Mouse (Mus musculus) cerebellum, adult 2 months (tissue): ENCODE results near the gene Phlpp1. TPM values are rescaled to one million over a fixed set of nuclear protein-coding genes. Genes with fewer than 3 reads are reported as not detected.
A peak's percentile ranks its signal among the peaks of the same experiment; 100 is the strongest.

ENCODE experiments used
- DNase-seq, 2 experiments: peaks; one replicate each; pipeline ENCODE4 v3.0.0; 2021
- H3K27ac ChIP-seq: fragments of 200-500 bp; 2 replicates; pipeline ENCODE4 v1.5.1; 2012; ENCODE audit warnings: low read length, control low read depth, inconsistent platforms; ENCODE audit not compliant: insufficient read depth
- H3K27me3 ChIP-seq: fragments of 200-500 bp; 2 replicates; pipeline ENCODE4 v1.6.1; 2012; ENCODE audit warnings: inconsistent platforms, mild to moderate bottlenecking, low read length, moderate library complexity; ENCODE audit not compliant: control insufficient read depth, insufficient read depth
- H3K4me1 ChIP-seq: fragments of 200-500 bp; 2 replicates; pipeline ENCODE4 v1.6.1; 2011; ENCODE audit warnings: low read length; ENCODE audit not compliant: control insufficient read depth, insufficient read depth
- H3K4me3 ChIP-seq: fragments of 200-500 bp; replicated peaks from 2 replicates; pipeline ENCODE3; 2011; ENCODE audit warnings: mild to moderate bottlenecking, low read depth, low read length, control low read depth; ENCODE audit not compliant: insufficient read depth
- CTCF ChIP-seq: fragments of 200-500 bp; IDR thresholded peaks from 2 replicates; pipeline ENCODE4 v1.5.1; 2011; ENCODE audit warnings: low read depth, mild to moderate bottlenecking, control low read depth, low read length, moderate library complexity, borderline replicate concordance; ENCODE audit not compliant: insufficient read depth
- POLR2A ChIP-seq: fragments of 200-500 bp; IDR thresholded peaks from 2 replicates; pipeline ENCODE4 v1.6.1; 2011; ENCODE audit warnings: low read length, control low read depth, borderline replicate concordance; ENCODE audit not compliant: insufficient read depth
- WGBS: fragments of 180-500 bp; shearing (Covaris S2); methylation state at CpG from one replicate; pipeline ENCODE4 v1.1.7; 2018; 5-methylcytosine and 5-hydroxymethylcytosine counted together
- polyA plus RNA-seq: library from polyadenylated mRNA; depleted of rRNA; stranded (reverse); fragments of >200 nt; gene quantifications from 2 replicates; pipeline ENCODE4 v1.2.3, GENCODE M21; 2012

Gene Phlpp1
- polyA plus RNA-seq, 1 experiment = 59.2 TPM

GRCm38 (mm10) chr1:106177868-106178790 is 6.6 kb downstream of the Phlpp1 start:
- Histone ChIP-seq H3K4me3 (no peak overlapping the region), H3K27ac (no peak overlapping the region), H3K27me3 (no peaks in the 10 kb centered on the region), H3K4me1 (peaks cover 3% of the 10 kb centered on the region; the same call in 1 of the 2 replicates)
- TF ChIP-seq CTCF = no peak
- TF ChIP-seq POLR2A = no peak
- DNase-seq = no peak
- WGBS = 70% methylated on average over 8 of the region's 8 CpGs

- H3K4me1 ChIP-seq = peaks cover 11% of the 10 kb centered on the region
These were observed 12.1 kb downstream of the Phlpp1 start for GRCm38 (mm10) chr1:106183701-106184100.

DNA sequence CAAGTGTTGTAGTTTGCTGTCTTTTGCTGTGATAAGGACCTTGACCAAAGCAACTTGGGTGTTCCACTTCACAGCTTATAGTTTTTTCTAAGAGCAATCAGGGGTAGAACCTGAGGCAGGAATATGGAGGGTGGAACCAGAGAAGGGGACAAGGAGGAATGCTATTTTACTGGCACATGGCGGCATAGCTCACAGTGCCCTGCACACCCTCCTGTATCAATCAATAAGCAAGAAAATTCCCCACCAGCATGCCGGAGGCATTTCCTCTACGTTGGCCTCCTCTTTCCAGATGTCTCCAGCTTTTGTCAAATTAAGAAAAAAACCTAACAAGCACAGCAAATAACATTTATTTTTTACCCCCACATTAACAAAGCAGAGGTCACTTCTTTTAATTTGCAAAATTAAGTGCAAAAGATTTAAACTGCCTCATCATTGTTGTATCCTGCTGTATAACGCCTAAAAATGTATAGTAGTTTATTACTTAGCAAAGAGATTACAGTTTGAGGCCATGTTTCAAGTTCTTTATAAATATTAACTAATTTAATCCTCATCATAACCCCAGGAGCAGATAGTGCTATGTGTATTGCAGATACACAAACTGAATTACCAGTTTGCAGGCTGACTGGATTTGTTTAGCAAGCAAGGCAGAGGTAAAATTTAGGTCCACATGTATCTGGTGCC is 13.4 kb downstream of the Phlpp1 start:
- TF ChIP-seq POLR2A (no peak), CTCF (no peak)
- Histone ChIP-seq H3K27ac (no peak overlapping the region), H3K4me3 (no peak overlapping the region), H3K4me1 (peaks cover 13% of the 10 kb centered on the region), H3K27me3 (no peaks in the 10 kb centered on the region)
- DNase-seq = no peak
- WGBS = 82% methylated on average over 4 of the region's 4 CpGs

More at GRCm38 (mm10) chr1:106183701-106184100, 12.1 kb downstream of the Phlpp1 start:
- H3K4me3 ChIP-seq = no peak overlapping the region
- 89% methylated on average over 2 of the region's 2 CpGs for WGBS
- H3K27me3 ChIP-seq = no peaks in the 10 kb centered on the region
- no peak for DNase-seq
- TF ChIP-seq CTCF (no peak), POLR2A (no peak)
- H3K27ac ChIP-seq = no peak overlapping the region

DNA sequence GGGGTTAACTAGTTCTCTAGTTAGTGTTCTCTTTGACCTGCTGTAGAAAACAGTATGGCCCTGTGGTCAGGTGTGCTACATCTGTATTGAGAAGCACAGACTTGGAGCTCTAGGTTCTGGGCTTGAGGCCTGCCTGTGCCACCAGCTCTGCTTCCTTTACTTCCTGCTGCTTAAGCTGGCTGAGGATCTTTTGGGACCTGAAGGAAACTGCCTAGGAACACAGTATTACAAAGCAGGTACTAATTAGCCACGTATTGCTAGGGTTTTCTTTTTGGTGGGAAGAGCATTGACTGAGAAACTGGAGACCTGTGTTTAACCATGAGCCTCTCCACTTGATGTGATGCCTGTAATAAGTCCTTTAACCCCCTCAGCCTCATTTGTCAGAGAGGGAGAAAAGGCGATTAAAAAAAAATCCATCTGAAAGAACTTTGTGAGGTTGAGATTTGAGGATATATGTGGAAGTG is 13.9 kb downstream of the Phlpp1 start:
- Histone ChIP-seq H3K27ac (no peak overlapping the region), H3K27me3 (no peaks in the 10 kb centered on the region), H3K4me1 (peaks cover 13% of the 10 kb centered on the region), H3K4me3 (no peak overlapping the region)
- DNase-seq = no peak
- WGBS = 52% methylated on average over 2 of the region's 2 CpGs
- TF ChIP-seq CTCF (no peak), POLR2A (no peak)

- TF ChIP-seq CTCF = no peak
- TF ChIP-seq POLR2A = no peak
- no peak for DNase-seq
- Histone ChIP-seq H3K4me3 (no peak overlapping the region), H3K27ac (no peak overlapping the region), H3K27me3 (no peaks in the 10 kb centered on the region), H3K4me1 (peaks cover 13% of the 10 kb centered on the region)
- 66% methylated on average over 2 of the region's 2 CpGs for WGBS
These were observed 14.5 kb downstream of the Phlpp1 start for GRCm38 (mm10) chr1:106186062-106186461.

DNA sequence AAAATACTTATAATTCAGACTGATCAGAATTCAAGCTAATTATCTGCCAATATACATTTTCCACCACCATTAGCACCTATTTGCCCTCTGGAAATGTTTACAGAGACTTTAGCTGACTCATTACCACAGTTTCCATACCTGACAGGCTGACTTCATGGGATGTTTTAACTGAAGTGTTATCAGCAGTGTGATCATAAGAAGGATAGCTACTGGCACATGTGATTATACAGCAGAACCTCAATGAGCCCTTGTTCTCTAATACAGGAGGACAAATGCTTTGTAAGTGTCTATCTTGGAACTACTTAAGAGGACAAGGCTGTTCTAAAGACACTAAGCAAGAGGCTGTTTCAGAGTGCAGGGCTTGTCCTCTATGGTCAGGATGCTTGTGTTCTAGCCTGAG is 15.9 kb downstream of the Phlpp1 start:
- peaks cover 17% of the 10 kb centered on the region for H3K4me1 ChIP-seq
- no peak for TF ChIP-seq POLR2A
- TF ChIP-seq CTCF = no peak
- H3K4me3 ChIP-seq = no peak overlapping the region
- DNase-seq = no peak
- H3K27me3 ChIP-seq = no peaks in the 10 kb centered on the region
- H3K27ac ChIP-seq = no peak overlapping the region

DNA sequence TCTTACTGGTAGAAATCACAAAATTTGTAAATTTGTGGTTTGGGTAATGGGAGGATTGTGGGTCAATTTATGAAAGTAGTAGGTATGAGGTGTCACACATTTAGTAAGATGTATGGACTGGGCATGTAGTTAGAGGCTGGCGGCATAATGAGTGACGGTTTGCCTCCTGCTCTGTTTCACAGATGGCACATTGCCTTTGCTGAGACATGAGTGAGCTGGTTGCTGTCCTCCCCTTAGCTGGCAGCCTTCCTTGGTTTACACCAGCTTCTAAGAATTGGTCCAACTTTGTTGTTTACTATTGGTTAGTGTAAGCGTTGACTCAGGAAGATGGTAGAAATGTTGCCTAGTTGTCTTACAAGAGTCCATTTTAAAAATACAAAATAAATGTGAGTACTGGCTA is 17.2 kb downstream of the Phlpp1 start:
- Histone ChIP-seq H3K4me3 (no peak overlapping the region), H3K4me1 (peaks cover 17% of the 10 kb centered on the region), H3K27ac (no peak overlapping the region), H3K27me3 (no peaks in the 10 kb centered on the region)
- DNase-seq = peak in 1 of 2 experiments; percentile 65
- TF ChIP-seq CTCF (no peak), POLR2A (no peak)
- 12% methylated on average over 3 of the region's 3 CpGs for WGBS
